Mouse (Mus musculus) adrenal gland, postnatal 36 days (tissue): ENCODE measurements around the gene Mmd2. TPM values are rescaled to one million over a fixed set of nuclear protein-coding genes. Genes with fewer than 3 reads are reported as not detected.

Experiments
- DNase-seq, 2 experiments: peaks; one replicate each; pipeline ENCODE4 v3.0.0; 2021; ENCODE audit warnings: mixed read lengths in 1 of 2
- total RNA-seq, 2 experiments: library from RNA; stranded (reverse); gene quantifications; 2 replicates each; pipeline ENCODE4 v1.2.3; 2021

Gene Mmd2
- total RNA-seq, 2 experiments from 2014 or later = 21.6 to 35.2 TPM

GRCm38 (mm10) chr5:142608989-142609325 is 357 bp upstream of the Mmd2 start:
- DNase-seq = no peak

DNA sequence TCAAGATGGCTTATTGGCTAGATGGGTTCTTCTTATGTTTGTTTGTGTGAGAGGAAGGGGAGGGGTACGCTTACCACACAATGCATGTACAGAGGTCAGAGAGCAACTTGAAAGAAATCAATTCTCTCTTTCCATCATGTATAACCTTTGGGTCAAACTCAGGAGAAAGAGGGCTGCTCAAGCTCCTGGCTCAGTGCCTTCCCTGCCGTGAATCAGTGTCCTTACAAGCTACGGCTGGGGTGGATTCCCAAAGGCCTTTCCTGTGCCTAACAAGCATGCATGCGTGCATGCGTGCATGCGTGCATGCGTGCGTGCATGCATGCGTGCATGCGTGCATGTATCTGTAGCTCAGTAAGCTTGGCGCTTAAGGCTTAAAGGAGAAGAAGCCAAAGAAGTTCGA is 3.3 kb downstream of the Mmd2 start:
- DNase-seq = peak in 1 of 2 experiments; percentile 50

DNA sequence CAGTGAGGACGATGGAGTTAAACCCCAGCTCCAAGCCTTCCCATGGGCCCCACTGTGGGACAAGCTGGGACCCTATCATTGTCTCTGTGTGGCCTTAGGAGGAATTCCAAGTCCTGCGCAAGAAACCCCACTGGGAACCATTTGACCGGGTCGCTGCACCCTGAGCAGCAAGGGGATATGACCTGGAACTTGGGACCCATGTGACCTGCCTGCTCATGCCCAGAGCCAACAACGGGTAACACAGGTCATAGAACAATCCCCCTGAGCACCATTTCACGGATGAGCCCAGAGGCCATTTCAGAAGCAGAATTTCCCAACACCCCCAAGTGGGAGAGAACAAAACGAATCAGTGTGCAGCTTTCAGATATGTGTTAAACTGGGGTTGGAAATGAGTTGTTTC is 4.2 kb downstream of the Mmd2 start:
- no peak for DNase-seq

GRCm38 (mm10) chr5:142597648-142598390 is 10.8 kb downstream of the Mmd2 start:
- DNase-seq = no peak

GRCm38 (mm10) chr5:142596723-142597122 is 11.9 kb downstream of the Mmd2 start:
- no peak for DNase-seq

GRCm38 (mm10) chr5:142595698-142596097 is 12.9 kb downstream of the Mmd2 start:
- DNase-seq = no peak

DNA sequence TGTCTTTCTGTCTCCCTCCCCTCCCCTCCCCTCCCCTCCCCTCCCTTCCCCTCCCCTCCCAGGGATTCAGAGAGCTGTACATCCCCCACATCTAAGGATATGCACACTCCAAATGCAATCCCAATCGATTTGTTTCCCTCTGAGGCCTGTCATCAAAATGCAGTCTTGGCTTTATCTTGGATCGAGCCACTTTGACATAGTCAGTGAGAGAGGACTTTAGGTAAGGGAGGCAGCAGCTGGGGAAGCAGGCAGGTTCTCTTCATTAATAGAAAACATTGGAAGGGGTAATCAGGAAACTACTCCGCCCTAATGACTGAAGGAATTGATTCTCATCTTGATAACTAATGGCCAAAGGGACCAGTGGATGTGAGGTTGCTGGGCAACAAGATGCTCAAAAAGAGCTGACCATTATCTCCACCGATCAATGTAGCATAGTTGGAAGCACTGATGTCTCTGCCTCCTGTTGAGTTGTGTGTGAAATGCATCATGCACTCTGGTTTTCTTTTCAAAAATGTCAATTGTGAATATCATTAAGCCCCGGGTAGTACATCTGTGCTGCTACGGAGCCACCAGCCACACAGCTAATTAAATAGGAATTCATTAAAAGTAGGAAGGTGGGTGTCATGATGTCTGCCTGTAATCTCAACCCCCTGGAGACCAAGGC is 17.5 kb downstream of the Mmd2 start:
- DNase-seq = no peak

- DNase-seq = peak in 1 of 2 experiments; percentile 25
These were observed 24.9 kb downstream of the Mmd2 start for GRCm38 (mm10) chr5:142583616-142584126.

DNA sequence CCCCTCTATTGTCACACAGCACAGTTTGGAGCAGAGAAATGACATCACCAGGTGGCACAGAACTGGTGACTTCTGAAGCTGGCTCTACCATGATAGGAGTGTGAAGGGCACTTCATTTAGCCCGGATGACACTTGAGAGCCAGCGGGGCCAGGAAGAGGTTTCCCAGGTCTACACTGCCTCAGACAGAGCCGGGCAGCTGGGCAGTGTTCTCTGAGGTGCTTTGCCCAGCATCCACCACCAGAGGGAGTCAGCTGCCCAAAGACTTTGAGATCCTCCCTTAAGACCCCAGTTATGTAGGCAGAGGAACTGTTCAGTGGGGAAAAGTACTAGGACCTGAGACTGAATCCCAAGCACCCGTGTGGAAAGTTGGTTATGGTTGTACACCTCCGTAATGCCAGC is 27.1 kb downstream of the Mmd2 start:
- DNase-seq = peak; percentile 65 to 66

GRCm38 (mm10) chr5:142578192-142578591 is 30.4 kb downstream of the Mmd2 start:
- DNase-seq = peak in 1 of 2 experiments; percentile 33

GRCm38 (mm10) chr5:142576832-142577231 is 31.8 kb downstream of the Mmd2 start:
- peak; percentile 86 to 90 for DNase-seq

DNA sequence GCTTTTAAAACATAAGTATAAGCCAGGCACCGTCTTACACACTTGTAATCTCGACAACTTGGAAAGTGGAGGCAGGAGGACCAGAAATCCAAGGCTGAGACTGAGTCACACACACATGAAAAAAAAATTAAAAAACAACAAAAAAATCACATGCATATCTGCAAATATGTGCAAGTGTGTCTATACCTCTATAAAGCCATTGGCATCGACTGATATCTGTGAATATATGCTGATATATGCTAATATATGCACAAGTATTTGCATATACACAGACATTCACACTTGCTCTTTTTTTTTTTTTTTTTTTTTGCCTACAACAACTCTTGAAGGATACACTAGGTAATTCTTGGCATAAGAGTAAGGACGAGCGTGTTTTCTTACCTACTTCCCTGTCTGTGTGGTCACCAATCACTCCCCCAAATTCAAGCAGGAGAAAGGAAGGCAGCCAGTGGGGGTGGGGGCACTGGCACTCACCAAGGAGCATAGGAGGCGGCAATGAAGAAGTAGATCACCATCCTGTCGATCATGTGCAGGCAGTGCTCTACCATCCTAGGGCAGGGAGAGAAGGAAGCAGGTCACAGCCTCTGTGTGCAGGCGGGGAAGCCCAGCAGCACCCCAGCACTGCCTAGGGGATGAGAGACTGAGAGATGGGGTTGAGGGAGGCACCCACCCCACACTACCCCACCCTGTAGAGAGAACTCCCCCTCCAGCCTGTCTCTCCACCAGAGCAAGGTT is 34.1 kb downstream of the Mmd2 start:
- no peak for DNase-seq

GRCm38 (mm10) chr5:142564606-142565005 is 44.0 kb downstream of the Mmd2 start:
- no peak for DNase-seq

DNA sequence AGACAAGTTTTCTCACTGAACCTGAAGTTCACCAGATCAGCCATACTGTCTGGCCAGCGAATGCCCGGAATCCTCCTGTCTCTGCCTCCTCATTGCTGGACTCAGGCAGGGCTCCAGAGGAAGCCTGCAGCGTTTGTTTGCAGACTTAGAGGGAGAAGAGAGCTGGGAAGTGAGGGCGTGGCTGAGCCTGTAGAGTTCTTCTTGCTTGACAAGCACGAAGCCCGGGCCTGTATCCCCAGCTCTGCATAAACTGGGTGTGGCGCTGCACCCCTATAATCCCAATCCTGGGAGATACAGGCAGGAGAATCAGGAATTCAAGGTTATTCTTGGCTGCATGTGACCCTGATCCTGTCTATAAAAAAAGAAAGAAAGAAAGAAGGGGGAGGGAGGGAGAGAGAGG is 48.3 kb downstream of the Mmd2 start:
- DNase-seq = no peak

DNA sequence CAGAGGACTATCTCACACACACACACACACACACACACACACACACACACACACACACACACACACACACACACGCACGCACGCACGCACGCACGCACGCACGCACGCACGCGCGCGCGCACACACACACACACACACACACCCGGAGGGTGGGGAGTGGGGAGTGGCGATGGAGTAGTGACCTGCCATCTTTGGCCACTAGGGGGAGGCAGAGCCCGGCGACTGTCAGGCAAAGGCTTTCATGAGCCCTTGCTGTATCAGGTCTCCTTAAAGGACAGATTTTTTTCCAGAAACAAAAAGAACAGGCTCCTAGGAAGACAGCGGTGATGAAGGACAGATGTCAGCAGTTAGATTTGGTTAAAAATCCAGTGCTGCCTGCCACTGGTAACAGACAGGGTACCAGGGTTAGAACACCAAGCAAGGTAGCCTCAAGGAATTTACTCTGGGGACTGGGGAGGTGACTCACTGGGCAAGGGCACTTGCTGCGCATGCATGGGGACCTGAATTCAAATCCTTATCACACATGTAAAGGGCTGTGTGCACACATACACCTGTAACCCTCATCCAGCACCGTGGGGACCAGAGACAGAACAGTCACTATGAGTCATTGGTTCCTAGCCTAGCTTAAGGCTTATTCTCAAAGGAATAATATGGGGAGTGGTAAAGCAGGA is 51.1 kb downstream of the Mmd2 start:
- DNase-seq = peak; percentile 85 to 88

DNA sequence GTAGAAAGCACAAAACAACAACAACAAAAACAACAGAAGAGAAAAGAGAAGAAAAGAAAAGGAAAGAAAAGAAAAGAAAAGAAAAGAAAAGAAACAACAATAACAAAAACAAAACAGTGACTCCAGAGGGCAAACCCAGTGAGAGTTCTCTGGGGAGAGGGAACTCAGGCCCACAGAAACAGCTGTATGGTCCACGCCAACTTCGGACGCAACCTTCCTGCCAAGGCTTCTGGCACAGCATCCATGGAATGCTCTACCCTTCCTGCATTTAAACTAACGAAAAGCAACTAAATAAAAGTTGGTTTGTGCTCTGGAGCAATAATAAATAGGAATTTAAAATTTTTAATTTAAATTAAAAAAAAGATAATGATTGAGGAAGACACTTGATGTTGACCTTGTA is 51.9 kb downstream of the Mmd2 start:
- DNase-seq = peak; percentile 22 to 36

DNA sequence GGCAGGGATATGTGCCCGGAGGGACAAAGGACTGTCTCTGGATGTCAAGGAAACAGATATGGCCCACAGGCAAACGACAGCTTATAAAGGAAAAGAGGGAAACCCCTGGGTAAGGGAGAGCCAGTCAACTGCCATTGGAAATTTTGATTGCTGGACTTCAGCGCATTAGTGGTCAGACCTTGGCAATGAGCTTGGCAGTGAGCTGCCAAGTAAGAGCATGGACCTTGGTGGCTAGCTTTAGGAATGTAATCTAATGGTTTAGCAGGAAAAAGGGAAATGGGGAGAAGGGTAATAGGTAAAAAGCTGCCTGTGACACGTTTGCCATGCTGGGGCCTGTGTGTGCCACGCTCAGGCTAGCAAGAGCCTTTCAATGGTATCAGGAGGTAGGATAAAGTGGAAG is 52.7 kb downstream of the Mmd2 start:
- peak; percentile 66 to 67 for DNase-seq

DNA sequence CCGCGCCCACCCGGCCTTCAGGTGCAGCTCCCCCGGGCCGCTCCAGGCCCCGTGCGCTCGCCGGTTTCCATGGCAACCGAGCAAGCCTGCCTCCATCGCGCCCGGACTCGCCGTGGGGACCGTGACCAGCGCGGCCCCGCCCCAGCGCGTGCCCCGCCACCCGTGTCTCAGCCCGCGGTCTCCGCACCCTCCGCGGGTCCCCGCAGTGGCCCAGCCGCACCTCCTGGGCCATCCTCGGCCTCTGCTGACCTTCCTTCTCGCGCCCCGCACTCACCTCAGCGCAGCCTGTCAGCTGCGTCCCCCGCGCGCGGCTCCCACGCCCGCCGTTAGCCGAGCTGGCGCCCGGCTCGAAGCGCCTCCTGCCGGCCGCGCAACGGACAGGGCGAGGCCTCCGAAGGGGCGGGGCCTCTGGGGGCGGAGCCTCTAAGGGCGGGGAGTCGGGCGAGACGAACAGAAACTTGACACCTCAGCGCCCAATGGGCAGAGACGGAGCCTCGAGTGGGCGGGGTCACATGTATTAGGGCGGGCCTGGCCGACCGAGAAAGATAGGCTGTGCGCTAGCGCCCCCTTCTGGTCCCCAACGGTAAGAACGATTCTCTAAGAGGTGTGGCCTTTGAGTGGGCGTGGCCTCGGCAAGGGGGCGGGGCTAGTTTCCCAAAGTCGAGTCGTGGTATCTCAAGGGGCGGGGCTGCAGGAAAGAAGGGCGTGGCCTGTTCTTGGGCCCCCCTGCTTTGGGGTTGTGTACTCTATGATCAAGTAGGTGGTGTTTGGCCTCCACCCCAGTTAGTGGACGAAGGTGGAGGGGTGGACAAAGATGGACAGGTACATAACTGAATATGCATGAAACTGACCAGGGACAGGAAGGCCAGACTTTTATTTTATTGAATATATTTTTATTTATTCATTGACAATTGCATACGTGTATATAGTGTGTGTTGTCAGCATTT is 57.6 kb downstream of the Mmd2 start, which contains the start of gene Radil:
TSS of gene Radil (minus strand) at position 393 of the 947 bp plus-strand sequence.
- peak; percentile 96 to 98 for DNase-seq

GRCm38 (mm10) chr5:142549961-142550705 is 58.5 kb downstream of the Mmd2 start:
- DNase-seq = peak in 1 of 2 experiments; percentile 35

DNA sequence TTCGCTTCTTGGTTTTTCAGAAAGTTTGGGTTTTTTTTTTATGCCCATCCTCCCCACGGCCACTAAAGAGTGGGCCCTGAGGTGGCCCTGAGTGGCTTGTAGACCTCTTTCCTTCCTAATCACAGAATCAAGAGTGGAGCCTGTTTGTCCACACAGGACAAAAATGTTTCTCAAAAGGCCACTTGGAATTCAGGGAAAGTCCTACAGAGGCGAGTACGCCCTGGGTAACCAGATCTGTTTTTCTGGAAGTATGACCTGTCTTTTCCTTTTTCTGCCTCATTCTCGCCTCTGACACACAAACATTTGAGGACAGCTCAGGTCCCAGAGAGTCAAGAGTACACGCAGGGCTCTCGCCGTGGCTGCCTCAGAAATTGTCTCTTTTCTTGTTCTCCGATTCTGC is 59.2 kb downstream of the Mmd2 start:
- no peak for DNase-seq
